Mouse (Mus musculus): ENCODE measurements around the gene Slc24a4. TPM values are rescaled to one million over a fixed set of nuclear protein-coding genes. Genes with fewer than 3 reads are reported as not detected.
"Not testable (repeated sequence)": the region's sequence is repeated elsewhere in the genome, so short reads cannot be mapped to it uniquely, and the experiment has no call there.

Slc24a4 gene
- total and polyA plus RNA-seq, 3 experiments = 0.28 to 0.66 (median 0.51) TPM

DNA sequence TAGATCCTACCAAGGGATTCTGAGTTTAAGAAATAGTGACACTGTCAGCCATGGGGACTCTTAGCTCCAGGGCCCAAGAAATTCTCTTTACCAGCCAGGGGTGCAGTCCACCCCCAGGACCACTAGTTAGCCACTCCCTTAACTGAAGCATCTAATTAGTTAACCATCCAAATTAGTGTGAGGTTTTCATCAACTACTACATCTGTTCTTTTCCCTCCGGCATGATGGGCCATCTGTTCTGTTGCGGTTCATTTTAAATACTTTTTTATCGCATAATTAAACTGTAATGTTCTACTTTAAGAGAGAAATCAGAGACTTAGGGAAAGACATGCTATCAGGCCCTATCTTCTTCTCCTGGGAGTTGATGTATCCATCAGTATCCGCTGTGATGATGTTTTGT, 121.8 kb downstream of the Slc24a4 start:
- no peak for DNase-seq

DNA sequence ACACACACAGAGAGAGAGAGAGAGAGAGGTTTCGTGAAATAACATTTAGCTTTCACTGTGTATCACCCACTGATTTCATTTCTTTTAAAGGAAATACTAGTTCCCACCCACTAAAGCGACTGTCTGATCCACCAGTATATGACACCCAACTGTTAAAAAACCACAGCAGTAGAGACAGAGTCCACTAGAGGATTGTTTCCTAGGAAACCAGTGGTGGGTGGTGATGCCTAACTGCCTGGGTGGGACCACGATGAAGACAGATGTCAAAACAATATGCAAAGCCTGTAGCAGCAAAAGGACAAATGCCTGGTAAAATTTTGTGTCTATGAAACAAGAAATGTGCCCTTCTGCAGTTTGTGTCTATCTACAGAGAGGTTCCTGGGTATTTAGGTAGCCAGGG, 122.5 kb downstream of the Slc24a4 start:
- DNase-seq = no peak

DNA sequence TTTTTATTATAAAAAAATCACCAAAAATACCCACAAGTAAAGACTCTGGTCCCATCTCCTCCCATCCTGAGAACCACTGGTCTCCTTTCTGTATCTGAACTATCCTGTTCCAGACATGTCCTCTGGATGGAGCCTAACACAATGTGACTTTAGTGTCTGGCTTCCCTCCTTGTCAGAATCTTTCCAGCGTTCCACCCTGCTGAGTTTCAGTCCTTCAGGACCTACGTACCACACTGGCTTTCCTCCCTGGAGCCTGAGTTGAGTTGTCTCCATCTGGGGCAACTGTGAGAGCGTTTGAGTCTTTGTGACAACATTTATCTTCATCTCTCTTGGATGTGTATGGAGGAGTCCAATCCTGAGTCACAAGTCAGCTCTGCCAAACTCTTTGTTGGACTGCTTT, 123.5 kb downstream of the Slc24a4 start:
- no peak for DNase-seq

DNA sequence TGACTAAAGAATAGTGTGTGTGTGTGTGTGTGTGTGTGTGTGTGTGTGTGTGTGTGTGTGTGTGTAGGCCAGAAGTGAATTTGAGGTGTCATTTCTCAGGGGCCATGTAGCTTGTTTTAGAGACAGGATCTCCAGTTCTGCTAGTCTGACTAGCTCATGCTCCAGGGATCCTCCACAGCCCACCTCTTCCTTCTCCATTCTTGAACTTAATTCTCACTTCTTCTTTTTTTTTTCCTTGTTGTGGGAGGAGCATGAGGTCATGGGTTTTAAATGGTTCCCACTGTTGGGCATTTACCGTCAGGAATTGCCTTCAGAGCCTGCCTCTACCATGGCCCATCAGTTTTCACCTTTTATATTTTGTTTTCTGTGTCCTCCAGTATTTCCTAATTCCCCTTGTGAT, 124.0 kb downstream of the Slc24a4 start:
- no peak for DNase-seq

DNA sequence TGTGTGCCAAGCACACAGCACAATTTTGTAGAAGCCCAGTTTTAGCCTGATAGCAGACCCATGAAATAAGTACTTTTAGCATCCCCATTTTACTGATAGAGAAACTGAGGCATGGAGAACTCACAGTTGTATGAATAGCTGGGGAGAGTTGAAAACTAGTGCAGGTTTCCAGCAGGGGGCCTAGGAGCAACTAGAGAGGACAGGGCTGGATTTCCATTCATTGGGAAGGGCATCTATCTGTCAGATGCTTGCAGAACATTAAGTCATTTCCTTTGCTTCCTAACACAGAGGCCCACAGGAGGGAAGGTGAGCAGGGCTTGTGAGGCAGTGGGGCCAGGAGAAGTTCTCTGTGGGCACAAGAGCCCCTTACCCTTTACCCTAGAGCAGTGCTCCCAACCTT, 126.5 kb downstream of the Slc24a4 start:
- DNase-seq = no peak

DNA sequence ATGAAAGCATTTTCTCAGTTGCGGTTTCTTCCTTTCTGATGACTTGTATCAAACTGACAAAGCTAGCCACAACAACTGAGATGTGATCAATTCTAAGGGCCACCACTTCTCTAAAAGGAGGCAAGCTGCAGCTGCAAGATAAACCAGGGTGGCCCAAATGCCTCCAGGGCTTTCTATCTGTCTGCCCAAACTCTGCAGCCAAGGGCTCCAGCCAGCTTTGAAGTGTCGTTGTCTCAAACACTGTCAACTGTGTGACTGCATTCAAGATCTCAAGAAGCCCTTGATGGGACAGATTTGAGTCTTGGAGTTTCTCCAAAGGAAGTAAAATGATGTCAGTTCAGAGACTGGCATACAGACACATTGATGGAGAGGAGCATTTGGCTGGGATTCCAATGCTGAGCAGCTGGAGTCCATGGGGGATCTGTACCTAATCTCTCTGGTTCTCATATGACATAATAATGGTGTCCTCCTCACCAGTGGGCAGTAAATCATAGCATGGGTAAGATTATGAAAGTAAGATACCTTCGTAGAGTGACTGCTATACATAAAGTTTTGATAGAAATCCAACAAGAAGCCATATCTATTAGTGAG, 130.1 kb downstream of the Slc24a4 start:
- DNase-seq = no peak

DNA sequence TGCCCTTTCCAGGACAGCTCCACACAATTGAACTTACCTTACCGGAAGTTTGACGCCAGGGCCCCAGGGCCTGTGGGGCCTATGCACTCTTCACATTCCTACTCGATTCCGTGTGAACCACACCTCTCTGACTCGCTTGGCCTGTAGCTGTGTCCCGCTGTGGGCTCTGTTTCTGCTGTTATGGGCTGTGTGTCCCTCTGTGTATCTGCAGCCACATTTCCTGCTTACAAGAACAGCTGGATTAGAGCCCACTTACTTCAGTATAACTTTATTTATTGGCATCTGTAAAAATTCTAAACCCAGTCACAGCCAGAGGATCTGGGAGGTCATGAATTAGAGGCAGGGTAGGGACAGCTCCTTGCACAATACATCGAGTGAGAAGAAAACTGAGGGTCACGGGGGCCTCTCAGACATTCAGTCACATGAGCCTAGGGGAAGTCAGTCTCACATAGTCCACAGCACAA, 133.4 kb downstream of the Slc24a4 start:
- no peak for DNase-seq

DNA sequence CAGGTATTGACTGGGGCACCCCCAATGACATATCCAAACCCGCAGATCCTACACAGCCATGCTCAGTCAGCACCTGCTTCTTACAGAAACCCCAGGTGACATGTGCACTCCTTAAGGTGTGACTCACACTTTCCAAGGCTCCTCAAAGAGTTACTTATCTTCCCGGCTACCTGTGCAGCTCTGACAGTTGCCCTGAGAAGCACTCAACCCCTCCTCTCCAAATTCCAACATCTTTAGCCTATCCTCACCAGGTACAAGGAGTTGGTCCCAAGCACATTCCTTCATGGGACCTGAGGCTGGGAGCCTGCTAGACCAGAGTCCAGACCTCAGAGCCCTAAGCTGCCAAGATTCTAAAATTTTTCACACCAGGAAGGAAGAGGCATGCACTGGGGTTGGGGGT, 134.3 kb downstream of the Slc24a4 start:
- DNase-seq = no peak

DNA sequence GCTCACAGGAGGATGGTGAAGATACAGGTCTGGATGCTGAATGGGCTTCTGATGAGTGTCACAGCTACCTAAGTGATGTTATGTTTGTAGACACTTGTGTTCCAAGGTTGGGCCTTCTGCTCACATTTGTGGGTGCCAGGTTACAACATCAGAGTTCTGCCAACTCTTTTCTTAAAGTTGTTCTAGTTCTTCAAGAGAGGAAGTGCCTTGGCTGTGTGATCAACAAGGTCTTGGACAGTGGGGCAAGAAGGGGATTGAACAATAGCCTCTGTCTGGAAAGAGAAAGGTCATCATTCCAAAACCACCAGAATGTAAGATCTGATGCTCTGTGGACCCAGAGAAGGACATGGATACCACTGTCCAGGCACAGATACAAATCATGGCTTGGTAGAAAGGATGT, 134.7 kb downstream of the Slc24a4 start:
- DNase-seq = no peak

DNA sequence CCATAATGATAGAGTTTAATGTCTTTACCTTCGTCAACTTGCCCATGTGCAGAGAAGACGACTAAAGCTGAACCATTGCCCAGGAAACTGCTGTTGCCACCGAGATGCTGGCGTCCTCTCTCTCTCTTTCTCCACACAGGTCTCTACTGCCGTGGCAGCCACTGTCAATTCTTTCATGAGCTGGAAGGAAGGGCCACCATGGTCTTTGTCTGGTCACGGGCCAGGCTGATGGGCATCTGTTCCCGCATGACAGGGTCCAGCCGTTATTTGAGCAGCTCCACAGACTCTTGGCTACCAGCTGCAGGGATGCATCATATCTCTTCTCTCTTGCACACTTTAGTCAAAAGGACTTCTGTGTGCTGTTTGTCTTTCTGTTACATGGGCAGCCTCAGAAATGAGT, 137.9 kb downstream of the Slc24a4 start:
- DNase-seq = no peak

DNA sequence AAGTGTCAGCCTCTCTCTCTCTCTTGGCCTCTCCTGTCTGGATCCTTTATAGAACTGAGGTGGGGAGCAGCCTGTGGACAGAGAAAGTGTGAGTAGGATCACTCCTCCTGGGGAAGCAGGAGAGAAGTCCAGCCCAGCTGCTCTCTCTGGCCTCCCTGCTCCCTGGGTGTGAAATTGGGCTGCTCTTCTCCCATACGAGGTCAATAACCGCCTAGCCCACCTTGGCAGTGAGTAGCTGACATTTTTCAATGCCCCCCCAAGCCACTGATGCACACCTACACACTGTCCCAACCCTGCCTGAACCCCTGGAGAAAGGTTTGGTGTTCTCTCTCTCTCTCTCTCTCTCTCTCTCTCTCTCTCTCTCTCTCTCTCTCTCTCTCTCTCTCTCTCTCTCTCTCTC, 140.6 kb downstream of the Slc24a4 start:
- DNase-seq = no peak

DNA sequence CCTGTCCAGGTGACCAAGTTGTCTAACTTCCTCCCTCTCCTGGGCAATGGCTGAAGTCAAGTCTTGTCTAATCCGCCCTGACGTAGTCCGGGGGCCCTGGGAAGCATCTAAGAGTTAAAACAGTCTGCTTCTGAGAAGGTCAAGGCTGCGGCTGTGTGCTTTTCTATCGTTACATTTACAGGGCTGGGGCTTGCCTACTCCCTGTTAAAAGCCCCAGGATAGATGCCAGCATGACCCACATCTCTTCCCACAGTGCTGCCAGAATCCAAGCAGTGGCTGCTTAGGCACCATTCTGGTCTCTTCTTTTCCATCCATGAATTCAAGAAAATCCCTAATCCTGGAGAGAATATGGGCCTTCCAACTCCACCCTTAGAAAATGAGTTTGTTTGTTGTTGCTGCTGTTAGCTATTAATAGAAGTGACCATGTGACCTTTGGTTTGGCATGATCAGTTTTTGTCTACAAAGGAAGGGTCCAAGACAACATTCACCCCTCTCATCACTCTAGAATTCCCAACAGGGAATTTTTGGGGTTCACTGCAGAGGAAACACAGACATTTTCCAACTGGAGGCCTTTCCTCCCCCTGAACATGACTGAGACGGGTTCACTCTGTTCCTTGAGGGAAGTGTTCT, 142.4 kb downstream of the Slc24a4 start:
- peak; percentile 31 for DNase-seq

DNA sequence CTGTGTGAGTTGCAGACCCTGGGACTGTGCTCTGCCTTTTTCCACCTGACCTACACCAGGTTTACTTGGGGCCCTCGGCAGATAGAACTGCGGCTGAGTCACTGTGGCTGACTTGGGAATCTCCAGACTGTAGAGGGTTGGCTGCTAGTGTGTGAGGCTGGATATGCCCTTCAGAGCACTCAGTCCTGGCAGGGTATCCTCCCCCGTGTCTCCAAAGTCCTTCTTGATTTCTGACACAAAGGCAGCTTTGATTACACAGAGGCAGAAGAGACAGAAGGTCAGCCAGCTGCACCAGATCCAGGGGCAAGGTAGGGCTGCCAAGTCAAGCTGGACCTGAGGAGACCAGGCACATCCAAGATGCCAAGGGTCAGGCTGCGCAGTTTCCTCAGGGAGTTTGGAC, 142.9 kb downstream of the Slc24a4 start:
- DNase-seq = peak; percentile 77

DNA sequence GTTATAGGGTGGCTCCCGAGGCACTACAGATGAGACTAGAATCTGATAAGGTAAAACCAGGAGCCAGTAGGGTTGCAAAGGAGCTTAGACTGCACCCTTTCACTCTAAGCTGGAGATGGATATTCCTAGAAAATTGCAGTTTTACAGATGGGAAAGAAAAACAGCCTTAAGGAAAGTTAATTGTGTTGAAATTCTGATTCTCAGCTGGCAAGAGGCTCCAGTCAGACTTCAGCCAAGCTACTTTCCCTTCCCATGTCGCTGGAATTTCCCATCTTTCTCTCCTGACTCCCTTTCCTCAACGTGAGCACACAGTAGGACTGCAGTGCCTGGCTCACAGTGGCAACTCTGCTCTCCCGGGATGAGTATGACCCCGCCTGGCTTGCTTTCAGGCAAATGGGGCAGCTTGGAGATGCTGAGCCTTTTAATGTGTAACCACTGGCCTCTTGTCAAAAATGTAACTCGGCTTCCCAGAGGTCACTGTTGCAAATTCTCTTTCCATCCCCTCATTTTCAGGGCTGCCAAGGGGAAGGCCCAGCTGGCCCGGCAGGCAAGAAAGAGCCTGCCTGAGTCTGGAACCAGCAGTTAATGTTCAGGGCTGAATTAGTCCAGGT, 147.4 kb downstream of the Slc24a4 start:
- peak; percentile 59 for DNase-seq

DNA sequence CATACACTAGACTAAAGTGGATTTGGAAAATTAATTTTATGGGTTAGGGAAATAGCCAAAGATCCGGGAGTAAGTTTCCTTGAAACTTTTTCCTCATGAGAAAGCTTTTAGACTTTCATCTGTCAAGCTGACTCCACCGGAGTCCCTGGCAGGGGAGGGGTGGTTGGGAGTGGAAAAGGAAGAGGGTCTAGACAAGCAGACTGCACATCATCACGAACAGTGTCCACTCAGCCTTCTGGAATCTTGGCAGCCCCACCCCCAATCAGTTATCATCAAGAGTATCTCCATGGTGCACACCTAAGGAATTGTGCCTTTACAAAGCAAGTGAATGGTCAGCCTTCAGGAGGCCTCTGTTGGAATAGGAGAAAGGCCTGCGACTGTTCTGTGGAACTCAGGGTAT, 151.8 kb downstream of the Slc24a4 start:
- DNase-seq = not testable (repeated sequence)

DNA sequence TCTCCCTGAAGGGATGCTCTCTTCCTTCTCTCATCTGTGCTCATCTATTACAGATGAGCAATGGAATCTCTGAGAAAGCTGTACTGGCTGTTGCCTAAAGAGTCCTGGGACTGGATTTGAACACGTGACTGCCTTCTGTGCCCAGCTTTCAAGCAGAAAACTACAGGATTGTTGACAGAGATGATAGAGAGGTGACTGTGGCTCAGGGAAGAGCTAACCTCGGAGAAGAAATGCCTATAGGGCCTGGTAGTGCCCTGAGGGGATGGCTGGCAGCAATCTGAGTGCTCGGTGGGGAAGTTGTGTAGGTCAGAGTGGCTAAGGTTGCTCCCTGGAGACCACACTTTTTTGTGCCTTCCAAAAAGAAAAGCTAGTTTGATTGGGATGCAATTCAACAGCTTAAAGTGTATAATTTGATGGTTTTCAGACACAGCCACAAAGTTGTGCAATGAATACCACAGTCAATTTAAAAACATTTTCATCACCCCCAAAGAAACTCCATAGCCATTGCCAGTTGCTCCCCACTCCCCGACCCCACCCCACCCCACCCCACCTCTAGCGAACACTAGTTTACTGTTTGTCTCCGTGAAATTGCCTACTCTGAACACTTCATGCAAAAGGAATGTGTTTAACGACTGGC, 152.5 kb downstream of the Slc24a4 start:
- DNase-seq = no peak

DNA sequence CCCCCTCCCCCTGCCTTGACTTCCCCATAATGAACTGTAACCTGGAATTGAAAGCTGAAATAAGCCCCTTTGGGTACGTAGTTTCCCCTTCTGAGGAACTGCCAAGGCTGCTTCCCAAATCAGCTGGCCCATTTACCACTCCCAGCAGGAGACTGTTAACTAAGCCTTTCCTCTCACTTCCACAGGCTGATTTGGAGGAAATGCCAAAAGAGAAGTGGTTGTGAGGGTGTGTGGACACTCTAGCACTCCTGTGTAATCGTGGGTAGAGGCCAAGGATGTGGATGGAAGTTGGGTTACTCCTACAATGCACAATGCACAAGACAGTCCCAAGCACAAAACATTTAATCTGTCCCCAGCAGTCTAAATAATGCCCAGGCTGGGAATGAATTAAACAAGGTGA, 153.6 kb downstream of the Slc24a4 start:
- no peak for DNase-seq

DNA sequence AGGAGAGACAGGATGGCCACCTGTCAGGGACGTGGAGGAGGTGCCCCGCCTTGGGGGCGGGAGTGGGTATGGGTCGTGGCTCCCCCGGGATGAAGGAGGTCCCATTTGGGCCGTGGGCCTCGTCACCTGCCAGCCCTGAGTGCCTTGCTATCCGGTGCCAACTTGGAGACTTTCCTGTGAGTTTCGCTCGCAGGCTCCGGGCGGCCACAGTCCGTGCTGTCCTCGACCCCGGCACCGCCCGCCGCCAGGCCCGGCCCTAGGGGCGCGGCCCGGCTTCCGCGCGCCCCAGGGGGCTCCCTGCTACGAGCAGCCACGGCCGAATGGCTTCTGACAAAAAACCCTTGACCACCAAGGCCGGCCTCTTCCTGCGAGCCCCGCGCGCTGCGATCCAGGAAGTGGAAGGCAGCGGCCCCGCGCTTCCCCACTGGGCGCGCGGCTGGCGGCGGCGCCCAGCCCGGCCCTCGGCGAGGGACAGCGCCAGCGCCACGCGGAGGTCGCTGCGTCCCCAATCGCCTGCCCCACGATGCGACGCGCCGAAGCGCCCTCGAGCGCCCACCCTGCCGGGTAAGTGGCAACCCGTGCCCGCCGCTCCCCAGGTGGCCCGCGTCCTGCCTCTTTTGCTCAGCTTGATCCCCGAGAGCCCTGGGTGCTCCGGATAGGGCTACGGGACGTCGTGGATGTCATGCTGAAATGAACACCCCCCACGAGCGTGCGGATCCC, 154.4 kb downstream of the Slc24a4 start, which contains the start of gene Rin3:
Gene Rin3 (plus strand): TSS at position 286 of the 720 bp plus-strand sequence.
- peak; percentile 80 for DNase-seq

DNA sequence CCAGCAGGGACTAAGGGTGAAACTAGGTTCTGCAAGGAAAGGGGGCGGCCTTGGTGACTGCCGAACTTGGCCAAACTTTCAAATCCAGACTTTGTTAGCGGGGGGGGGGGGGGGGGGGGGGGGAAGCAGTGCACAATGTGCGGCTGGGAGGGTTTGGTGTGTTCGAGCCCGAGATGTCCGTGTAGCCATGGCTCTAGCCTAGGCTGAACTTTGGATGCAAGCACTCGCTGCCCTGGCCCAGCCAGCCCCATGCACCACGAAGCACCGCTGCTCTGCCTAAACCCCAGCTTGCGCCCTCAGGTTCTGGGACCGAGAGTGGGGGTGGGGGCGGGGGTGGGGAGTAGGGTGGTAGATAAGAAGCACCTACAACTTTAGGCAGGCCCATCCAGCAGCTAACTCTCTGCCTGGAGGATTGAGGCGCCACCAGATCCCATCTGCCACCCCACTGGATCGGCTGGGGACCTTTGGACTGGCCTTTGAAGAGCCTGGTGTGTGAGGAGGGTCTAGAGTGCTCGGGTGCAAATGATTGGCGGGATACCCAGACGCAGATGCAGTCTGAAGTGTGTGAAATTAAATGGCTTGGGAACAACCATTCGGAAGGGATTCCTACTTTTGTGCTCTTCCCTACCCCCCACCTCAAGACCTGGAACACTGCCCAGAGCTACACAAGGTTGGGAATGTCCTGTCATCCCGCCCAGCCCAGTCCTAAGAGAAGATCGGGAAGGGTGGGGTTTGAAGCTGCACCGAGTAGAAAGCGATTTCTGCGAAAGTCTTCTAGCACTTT, 155.1 kb downstream of the Slc24a4 start:
- DNase-seq = peak; percentile 82

DNA sequence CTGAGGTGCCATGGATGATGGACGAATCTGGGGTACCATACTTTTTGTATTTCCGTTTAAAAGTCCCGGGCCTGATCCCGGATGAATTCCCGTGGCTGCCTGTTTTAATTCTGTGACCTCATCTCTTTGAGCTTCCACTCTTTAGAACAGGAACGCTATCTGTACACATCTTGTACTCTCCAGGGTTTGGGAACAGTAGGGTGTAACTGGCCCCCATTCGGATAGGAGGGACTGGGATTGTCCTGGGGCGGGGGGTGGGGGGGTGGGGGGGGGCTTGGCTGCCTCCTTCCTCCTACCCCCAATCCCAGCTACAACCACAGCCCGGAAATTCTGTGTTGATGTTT, 155.7 kb downstream of the Slc24a4 start:
- DNase-seq = no peak

DNA sequence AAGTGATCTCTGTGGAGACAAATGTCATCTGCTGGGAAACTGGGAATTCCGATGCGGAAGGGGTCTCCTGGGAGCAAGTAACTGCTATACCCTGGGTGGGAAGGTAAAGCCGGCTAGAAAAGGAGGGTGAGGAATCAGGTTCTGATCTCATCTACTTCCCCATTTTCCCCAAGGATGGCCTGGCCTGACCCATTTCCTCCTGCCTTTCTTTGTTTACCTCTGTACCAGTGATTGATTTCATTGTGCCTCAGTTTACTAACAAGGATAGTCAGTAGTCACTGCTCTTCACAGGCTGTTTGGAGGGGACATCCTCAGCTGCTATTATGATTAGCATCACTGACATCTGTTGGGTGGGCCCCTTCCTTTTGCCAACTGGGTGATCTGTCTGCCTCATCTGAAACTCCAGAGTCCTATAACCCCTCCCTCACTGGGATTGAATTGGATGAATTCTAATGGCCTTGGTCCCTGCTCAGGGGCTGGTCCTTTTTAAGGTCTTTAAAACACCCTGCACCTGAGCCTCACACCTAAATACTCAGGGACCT, 156.2 kb downstream of the Slc24a4 start:
- no peak for DNase-seq

DNA sequence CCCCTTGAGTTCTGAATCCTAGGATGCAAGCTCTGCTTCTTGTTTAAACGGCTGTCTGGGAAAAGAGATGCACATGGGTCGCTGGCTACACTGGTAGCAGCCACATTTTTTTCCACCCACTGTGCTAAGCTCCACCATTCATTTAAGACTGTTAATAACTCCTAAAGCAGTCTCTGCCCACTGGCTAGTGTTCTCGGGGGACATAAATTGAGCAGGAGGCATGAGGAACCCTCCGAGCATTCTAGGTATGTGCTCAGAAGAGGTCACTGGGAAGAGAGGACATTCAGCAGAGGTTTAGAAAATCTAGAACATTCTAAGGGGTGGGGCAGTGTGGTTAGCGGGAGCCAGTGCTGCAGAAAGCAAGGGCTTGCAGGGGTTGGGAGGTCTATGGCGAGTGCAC, 156.8 kb downstream of the Slc24a4 start:
- no peak for DNase-seq

All from adrenal gland, adult 2 months (tissue).